Mouse (Mus musculus): ENCODE data around the gene Ddx39b. TPM values are rescaled to one million over a fixed set of nuclear protein-coding genes. Genes with fewer than 3 reads are reported as not detected.

Gene Ddx39b
- polyA plus RNA-seq, 1 experiment from 2014 or later, result 385 TPM

- no peak for ATAC-seq (ENCODE audit: low read depth)
- 91% methylated on average over 3 of the region's 3 CpGs for WGBS
- H3K27me3 ChIP-seq, result no peaks in the 10 kb centered on the region
Observed at GRCm38 (mm10) chr17:35250348-35251120, 9.0 kb downstream of the Ddx39b start.

GRCm38 (mm10) chr17:35251162-35251719 is 9.7 kb downstream of the Ddx39b start:
- H3K27ac ChIP-seq (replicated peaks), result no peak overlapping the region
- no peaks in the 10 kb centered on the region for H3K9me3 ChIP-seq
- 85% methylated on average over 15 of the region's 15 CpGs for WGBS
- H3K36me3 ChIP-seq, result peaks cover 82% of the 10 kb centered on the region
- H3K4me2 ChIP-seq, result no peak overlapping the region
- H3K4me3 ChIP-seq, result no peak overlapping the region
- H3K4me1 ChIP-seq (replicated peaks), result peaks cover 11% of the 10 kb centered on the region
- no peak overlapping the region for H3K9ac ChIP-seq
- no peaks in the 10 kb centered on the region for H3K27me3 ChIP-seq
- ATAC-seq (ENCODE audit: low read depth), result no peak

More at GRCm38 (mm10) chr17:35250348-35251120, 9.0 kb downstream of the Ddx39b start:
- Histone ChIP-seq H3K9me3 (no peaks in the 10 kb centered on the region), H3K4me3 (no peak overlapping the region), H3K36me3 (peaks cover 89% of the 10 kb centered on the region), H3K9ac (no peak overlapping the region), H3K4me1 (replicated peaks) (peaks cover 18% of the 10 kb centered on the region), H3K4me2 (no peak overlapping the region), H3K27ac (replicated peaks) (no peak overlapping the region)

GRCm38 (mm10) chr17:35251981-35252380 is 10.4 kb downstream of the Ddx39b start:
- Histone ChIP-seq H3K9ac (no peak overlapping the region), H3K27ac (replicated peaks) (no peak overlapping the region), H3K4me2 (no peak overlapping the region), H3K36me3 (peaks cover 75% of the 10 kb centered on the region), H3K9me3 (no peaks in the 10 kb centered on the region), H3K4me1 (replicated peaks) (peaks cover 4% of the 10 kb centered on the region), H3K27me3 (no peaks in the 10 kb centered on the region), H3K4me3 (no peak overlapping the region)
- whole genome bisulfite sequencing, result 82% methylated on average over 5 of the region's 5 CpGs
- ATAC-seq (ENCODE audit: low read depth), result no peak

- no peak overlapping the region for H3K27ac ChIP-seq (replicated peaks)
- no peak overlapping the region for H3K4me2 ChIP-seq
- no peak overlapping the region for H3K4me3 ChIP-seq
- H3K9me3 ChIP-seq, result no peaks in the 10 kb centered on the region
- H3K36me3 ChIP-seq, result peaks cover 67% of the 10 kb centered on the region
- WGBS, result 86% methylated on average over 18 of the region's 18 CpGs
- no peak for ATAC-seq (ENCODE audit: low read depth)
- H3K9ac ChIP-seq, result no peak overlapping the region
- H3K27me3 ChIP-seq, result no peaks in the 10 kb centered on the region
- H3K4me1 ChIP-seq (replicated peaks), result peaks cover under 1% of the 10 kb centered on the region; the same call in 1 of the 2 replicates
Observed at GRCm38 (mm10) chr17:35252619-35253292, 11.2 kb downstream of the Ddx39b start.

- WGBS, result 87% methylated on average over 31 of the region's 32 CpGs
- Histone ChIP-seq H3K36me3 (peaks cover 60% of the 10 kb centered on the region), H3K4me3 (no peak overlapping the region), H3K9ac (no peak overlapping the region), H3K4me1 (replicated peaks) (peaks cover 4% of the 10 kb centered on the region), H3K27me3 (no peaks in the 10 kb centered on the region), H3K9me3 (no peaks in the 10 kb centered on the region), H3K4me2 (no peak overlapping the region), H3K27ac (replicated peaks) (no peak overlapping the region)
- peak; percentile 19 for ATAC-seq (ENCODE audit: low read depth)
Observed at GRCm38 (mm10) chr17:35253293-35254093, 11.9 kb downstream of the Ddx39b start.

- Histone ChIP-seq H3K27me3 (no peaks in the 10 kb centered on the region; the same call in 1 of the 2 replicates), H3K4me2 (no peak overlapping the region), H3K4me3 (no peak overlapping the region), H3K9ac (no peak overlapping the region), H3K36me3 (peaks cover 50% of the 10 kb centered on the region), H3K9me3 (no peaks in the 10 kb centered on the region), H3K27ac (replicated peaks) (no peak overlapping the region), H3K4me1 (replicated peaks) (peaks cover 4% of the 10 kb centered on the region)
- WGBS, result 58% methylated on average over 11 of the region's 11 CpGs
- peak; percentile 33 for ATAC-seq (ENCODE audit: low read depth)
Observed at GRCm38 (mm10) chr17:35254241-35255098, 12.9 kb downstream of the Ddx39b start.

GRCm38 (mm10) chr17:35255301-35255700 is 13.8 kb downstream of the Ddx39b start:
- Histone ChIP-seq H3K36me3 (peaks cover 42% of the 10 kb centered on the region), H3K4me2 (no peak overlapping the region), H3K4me1 (replicated peaks) (peaks cover 4% of the 10 kb centered on the region), H3K27me3 (no peaks in the 10 kb centered on the region; the same call in 1 of the 2 replicates), H3K4me3 (no peak overlapping the region), H3K9ac (no peak overlapping the region), H3K9me3 (no peaks in the 10 kb centered on the region), H3K27ac (replicated peaks) (no peak overlapping the region)
- 73% methylated on average over 3 of the region's 3 CpGs for WGBS
- ATAC-seq (ENCODE audit: low read depth), result no peak

GRCm38 (mm10) chr17:35255704-35256103 is 14.2 kb downstream of the Ddx39b start:
- Histone ChIP-seq H3K27ac (replicated peaks) (no peak overlapping the region), H3K9ac (no peak overlapping the region), H3K27me3 (no peaks in the 10 kb centered on the region; the same call in 1 of the 2 replicates), H3K4me3 (no peak overlapping the region), H3K9me3 (no peaks in the 10 kb centered on the region), H3K36me3 (peaks cover 38% of the 10 kb centered on the region), H3K4me1 (replicated peaks) (peaks cover 4% of the 10 kb centered on the region), H3K4me2 (no peak overlapping the region)
- WGBS, result 63% methylated on average over 4 of the region's 4 CpGs
- no peak for ATAC-seq (ENCODE audit: low read depth)

- H3K4me1 ChIP-seq (replicated peaks), result peaks cover 5% of the 10 kb centered on the region
- no peak overlapping the region for H3K9ac ChIP-seq
- H3K4me2 ChIP-seq, result no peak overlapping the region
- no peak overlapping the region for H3K27ac ChIP-seq (replicated peaks)
- WGBS, result 86% methylated on average over 1 of the region's 1 CpGs
- ATAC-seq (ENCODE audit: low read depth), result no peak
- no peak overlapping the region for H3K4me3 ChIP-seq
- H3K9me3 ChIP-seq, result no peaks in the 10 kb centered on the region
- H3K36me3 ChIP-seq, result peaks cover 23% of the 10 kb centered on the region
- H3K27me3 ChIP-seq, result peaks cover 10% of the 10 kb centered on the region
Observed at GRCm38 (mm10) chr17:35257378-35257777, 15.8 kb downstream of the Ddx39b start.

GRCm38 (mm10) chr17:35257824-35258491 is 16.4 kb downstream of the Ddx39b start:
- WGBS, result 12% methylated on average over 17 of the region's 17 CpGs
- H3K9me3 ChIP-seq, result no peaks in the 10 kb centered on the region
- H3K4me2 ChIP-seq, result peak overlapping the region; percentile 45
- peaks cover 13% of the 10 kb centered on the region for H3K27me3 ChIP-seq
- no peak for ATAC-seq (ENCODE audit: low read depth)
- H3K9ac ChIP-seq, result peak overlapping the region; percentile 58; the same call in 1 of the 2 replicates
- peaks cover 9% of the 10 kb centered on the region for H3K4me1 ChIP-seq (replicated peaks)
- H3K27ac ChIP-seq (replicated peaks), result no peak overlapping the region
- peaks cover 17% of the 10 kb centered on the region for H3K36me3 ChIP-seq
- H3K4me3 ChIP-seq, result peak overlapping the region; percentile 19
